Mouse (Mus musculus): ENCODE measurements at regions not wholly inside any gene's neighbourhood (a gene's known extent, or its start where the extent isn't known, plus 50 kb on each side); places are given as distances from the start of the nearest gene placed in this dataset.

- TF ChIP-seq CTCF (conservative IDR thresholded peaks at IDR 0.05; ENCODE audit: low read length) (no peak), POU5F1 (IDR thresholded peaks at IDR 0.05; ENCODE audit: borderline replicate concordance, low read length) (no peak), NANOG (IDR thresholded peaks at IDR 0.05; ENCODE audit: borderline replicate concordance, low read length) (no peak)
Measured at GRCm38 (mm10) chr5:120358084-120358690, 73.3 kb upstream of the Lhx5 start.

All from E14TG2a.4 (cell line).